Mouse (Mus musculus): ENCODE data around the gene Dyrk1b.
"Not testable (repeated sequence)": the region's sequence is repeated elsewhere in the genome, so short reads cannot be mapped to it uniquely, and the experiment has no call there.

The Dyrk1b gene

DNA sequence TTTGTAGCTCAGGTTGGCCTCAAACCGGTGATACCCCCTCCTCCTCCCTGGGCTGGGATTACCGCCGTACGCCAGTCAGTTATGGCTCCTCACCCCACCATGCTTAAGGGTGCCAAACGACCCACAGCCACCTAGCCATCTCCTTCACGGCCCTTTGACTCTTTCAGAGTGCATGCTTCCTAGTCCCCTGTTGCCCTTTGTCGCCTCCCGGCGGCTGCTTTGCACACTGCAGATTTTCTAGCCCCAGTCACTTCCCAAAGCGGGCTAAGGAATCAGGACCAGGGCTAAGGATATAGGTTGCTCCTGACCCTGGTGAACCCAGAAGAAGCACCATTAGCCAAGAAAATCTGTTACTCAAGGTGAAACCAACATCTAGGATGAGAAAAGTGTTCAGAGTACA lies 34.9 kb downstream of the Dyrk1b start:
- peak; percentile 66 for DNase-seq (ENCODE audit: low read depth, low spot score)
- Histone ChIP-seq H3K27me3 (ENCODE audit: control insufficient read depth, insufficient read depth, low read length, poor library complexity, severe bottlenecking) (no peaks in the 10 kb centered on the region), H3K36me3 (ENCODE audit: control insufficient read depth, insufficient read depth, low read length, poor library complexity, severe bottlenecking) (no peaks in the 10 kb centered on the region)

DNA sequence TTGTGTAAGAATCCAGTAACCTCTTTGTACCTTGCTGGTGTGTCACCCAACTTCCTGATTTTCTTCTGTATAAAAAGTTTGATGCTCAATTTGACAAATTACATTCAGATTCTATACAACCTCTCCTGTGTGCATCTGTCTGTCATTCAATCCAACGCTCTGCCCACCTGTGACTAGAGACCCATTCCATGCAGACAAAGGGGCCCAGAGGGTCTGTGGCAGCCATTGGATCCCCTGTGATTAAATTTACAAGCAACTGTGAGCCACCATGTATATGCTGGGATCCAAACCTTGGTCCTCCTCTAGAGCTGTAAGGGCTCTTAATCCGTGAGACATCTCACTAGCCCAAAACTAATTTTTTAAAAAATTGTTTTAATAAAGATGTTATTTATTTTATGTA lies 36.7 kb downstream of the Dyrk1b start:
- H3K27me3 ChIP-seq (ENCODE audit: control insufficient read depth, insufficient read depth, low read length, poor library complexity, severe bottlenecking); H3K36me3 ChIP-seq (ENCODE audit: control insufficient read depth, insufficient read depth, low read length, poor library complexity, severe bottlenecking); DNase-seq (ENCODE audit: low read depth, low spot score): not testable (repeated sequence)

DNA sequence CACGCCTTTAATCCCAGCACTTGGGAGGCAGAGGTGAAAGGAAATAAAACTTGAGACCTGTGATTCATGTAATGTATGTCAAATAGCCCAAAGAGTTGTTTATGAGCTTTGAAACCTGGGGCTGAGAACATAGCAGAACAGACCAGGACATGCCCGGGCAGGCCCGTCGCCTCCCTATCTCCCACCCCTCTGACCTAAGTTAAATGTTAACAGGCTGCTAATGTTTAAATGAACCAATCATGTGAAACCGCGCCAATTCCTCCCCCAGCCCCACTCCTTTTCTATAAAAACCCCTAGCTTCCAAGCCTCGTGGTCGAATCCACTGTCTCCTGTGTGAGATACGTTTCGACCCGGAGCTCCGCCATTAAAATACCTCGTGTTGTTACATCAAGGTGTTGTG lies 38.5 kb downstream of the Dyrk1b start:
- H3K36me3 ChIP-seq (ENCODE audit: control insufficient read depth, insufficient read depth, low read length, poor library complexity, severe bottlenecking); DNase-seq (ENCODE audit: low read depth, low spot score): not testable (repeated sequence)

DNA sequence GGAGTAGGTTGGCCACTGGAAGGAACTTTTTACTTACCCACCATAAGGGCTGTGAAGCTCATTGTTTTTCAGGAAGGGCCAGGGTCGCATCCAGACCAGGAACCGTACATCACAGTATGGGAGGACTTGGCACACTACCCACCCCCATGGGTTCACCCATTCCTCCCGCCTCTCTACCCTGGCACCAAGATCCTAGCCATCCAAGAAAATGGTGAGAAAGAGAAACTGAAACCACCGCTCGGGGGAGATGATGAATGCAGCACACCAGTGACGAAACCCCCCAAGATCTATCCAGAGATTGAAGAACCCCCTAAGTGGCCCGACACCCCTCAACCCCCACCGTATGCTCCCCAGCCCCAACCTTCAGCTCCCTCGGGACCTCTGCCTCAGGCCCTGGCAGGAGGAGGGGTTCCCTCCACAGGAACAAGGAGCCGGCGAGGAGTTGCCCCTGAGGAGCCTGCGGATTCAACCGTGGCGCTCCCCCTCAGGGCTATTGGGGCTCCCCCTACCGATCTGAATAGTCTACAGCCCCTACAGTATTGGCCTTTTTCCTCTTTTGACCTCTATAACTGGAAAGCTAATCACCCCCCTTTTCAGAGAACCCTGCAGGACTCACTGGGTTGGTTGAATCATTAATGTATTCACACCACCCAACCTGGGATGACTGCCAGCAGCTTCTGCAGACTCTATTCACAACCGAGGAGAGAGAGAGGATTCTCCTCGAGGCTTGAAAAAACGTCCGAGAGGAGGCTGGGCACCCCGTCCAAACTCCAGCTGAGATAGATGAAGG lies 39.9 kb downstream of the Dyrk1b start:
- H3K27me3 ChIP-seq (ENCODE audit: control insufficient read depth, insufficient read depth, low read length, poor library complexity, severe bottlenecking); H3K36me3 ChIP-seq (ENCODE audit: control insufficient read depth, insufficient read depth, low read length, poor library complexity, severe bottlenecking); DNase-seq (ENCODE audit: low read depth, low spot score): not testable (repeated sequence)

More for the DNA sequence above, 38.5 kb downstream of the Dyrk1b start:
- not testable (repeated sequence) for H3K27me3 ChIP-seq (ENCODE audit: control insufficient read depth, insufficient read depth, low read length, poor library complexity, severe bottlenecking)

DNA sequence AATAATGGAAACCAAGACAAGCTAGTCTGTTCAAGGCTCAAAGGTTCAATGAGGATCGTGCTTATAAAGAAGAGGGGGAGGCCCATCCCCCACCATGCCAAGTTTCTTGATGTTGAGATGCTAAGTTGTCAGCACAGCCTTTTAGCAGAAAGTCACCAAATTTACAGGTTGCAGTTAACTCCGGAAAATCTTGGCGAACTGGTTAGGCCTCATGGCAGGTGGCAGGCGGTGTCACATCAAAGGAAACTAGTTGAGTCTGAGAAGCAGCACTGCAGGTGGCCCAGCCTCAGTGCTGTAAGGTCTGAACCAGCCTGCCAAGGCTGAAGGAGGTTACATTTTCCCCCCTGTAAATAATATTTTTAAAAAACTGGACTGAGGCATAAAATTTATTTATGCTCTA lies 47.6 kb downstream of the Dyrk1b start:
- not testable (repeated sequence) for H3K27me3 ChIP-seq (ENCODE audit: control insufficient read depth, insufficient read depth, low read length, poor library complexity, severe bottlenecking); H3K36me3 ChIP-seq (ENCODE audit: control insufficient read depth, insufficient read depth, low read length, poor library complexity, severe bottlenecking); DNase-seq (ENCODE audit: low read depth, low spot score)

DNA sequence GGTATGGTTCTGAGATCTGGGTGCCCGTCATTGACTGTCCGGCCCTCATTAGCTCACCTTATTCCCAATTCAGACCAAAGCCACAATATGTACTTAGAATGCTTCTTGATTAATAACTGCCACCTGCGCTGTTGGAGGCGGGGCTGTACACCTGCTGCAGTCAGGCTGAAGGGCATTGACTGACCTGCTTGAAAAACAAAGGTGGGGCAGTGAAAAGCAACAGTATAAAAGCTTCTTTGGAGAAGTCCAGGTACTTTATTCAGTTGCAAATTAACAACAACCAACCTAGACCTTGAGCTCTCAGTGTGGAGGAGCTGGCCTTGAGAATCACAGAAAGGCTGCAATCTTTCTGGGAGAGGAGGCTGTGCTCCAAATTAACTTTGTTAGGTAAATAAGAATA lies 48.2 kb downstream of the Dyrk1b start:
- H3K27me3 ChIP-seq (ENCODE audit: control insufficient read depth, insufficient read depth, low read length, poor library complexity, severe bottlenecking) = not testable (repeated sequence)

More for the DNA sequence above, 48.2 kb downstream of the Dyrk1b start:
- not testable (repeated sequence) for DNase-seq (ENCODE audit: low read depth, low spot score); H3K36me3 ChIP-seq (ENCODE audit: control insufficient read depth, insufficient read depth, low read length, poor library complexity, severe bottlenecking)

All from splenic B cell, adult 2 months (primary cell).